Mouse (Mus musculus): ENCODE results near the gene Pigz.

GRCm38 (mm10) chr16:31905331-31905730 lies 28.3 kb upstream of the Pigz start:
- no peak for TF ChIP-seq CTCF (IDR thresholded peaks at IDR 0.05; ENCODE audit: low read depth)
- TF ChIP-seq EP300 (IDR thresholded peaks at IDR 0.05; ENCODE audit: low read depth), result no peak

Measured in heart, postnatal 0 days (tissue).